Mouse (Mus musculus) liver, embryonic 13.5 days (tissue): ENCODE data around the gene Plxna4. TPM values are rescaled to one million over a fixed set of nuclear protein-coding genes. Genes with fewer than 3 reads are reported as not detected.

ENCODE experiments used
- ATAC-seq: fragments of 200-750 bp; cut with Nextera tagmentation; 2 replicates; pipeline ENCODE4 v1.8.0; 2017; ENCODE audit warnings: low read depth, mild to moderate bottlenecking, moderate number of reproducible peaks, moderate library complexity
- DNase-seq: peaks from one replicate; pipeline ENCODE4 v3.0.0; 2022
- H3K27ac ChIP-seq: fragments of 300-500 bp; sonication (generic); 2 replicates; pipeline ENCODE4 v1.5.1; 2015; ENCODE audit warnings: moderate library complexity, mild to moderate bottlenecking, inconsistent platforms
- H3K27me3 ChIP-seq: fragments of 300-500 bp; sonication (generic); 2 replicates; pipeline ENCODE4 v1.6.1; 2015; ENCODE audit warnings: mild to moderate bottlenecking, inconsistent platforms
- H3K36me3 ChIP-seq: fragments of 300-500 bp; sonication (generic); 2 replicates; pipeline ENCODE4 v1.6.1; 2015; ENCODE audit warnings: mild to moderate bottlenecking, inconsistent platforms
- H3K4me1 ChIP-seq: fragments of 300-500 bp; sonication (generic); replicated peaks from 2 replicates; pipeline ENCODE4 v1.6.1; 2015; ENCODE audit warnings: inconsistent platforms
- H3K4me2 ChIP-seq: fragments of 300-500 bp; sonication (generic); 2 replicates; pipeline ENCODE4 v1.6.1; 2015; ENCODE audit warnings: inconsistent platforms, mild to moderate bottlenecking, moderate library complexity
- H3K4me3 ChIP-seq: fragments of 300-500 bp; sonication (generic); replicated peaks from 2 replicates; pipeline ENCODE4 v1.5.1; 2015; ENCODE audit warnings: mild to moderate bottlenecking, inconsistent platforms
- H3K9ac ChIP-seq: fragments of 300-500 bp; sonication (generic); 2 replicates; pipeline ENCODE4 v1.6.1; 2015; ENCODE audit warnings: mild to moderate bottlenecking, inconsistent platforms
- H3K9me3 ChIP-seq: fragments of 300-500 bp; sonication (generic); replicated peaks from 2 replicates; pipeline ENCODE4 v1.6.1; 2016; ENCODE audit warnings: inconsistent platforms
- WGBS: fragments of 180-500 bp; shearing (Covaris S2); methylation state at CpG from one replicate; pipeline ENCODE4 v1.1.7; 2015; ENCODE audit not compliant: insufficient replicate concordance; 5-methylcytosine and 5-hydroxymethylcytosine counted together
- polyA plus RNA-seq: library from polyadenylated mRNA; unstranded; fragments of >200 nt; fragmentation: Nextera tagmentation; extraction: Ambion mirVana; gene quantifications from 2 replicates; pipeline ENCODE4 v1.2.1, GENCODE M21; 2015

Plxna4 gene
- polyA plus RNA-seq, 1 experiment from 2014 or later: 0.24 TPM

GRCm38 (mm10) chr6:32203389-32203788 lies 384.6 kb downstream of the Plxna4 start:
- no peak for ATAC-seq
- Histone ChIP-seq H3K9ac (no peak overlapping the region), H3K4me1 (no peaks in the 10 kb centered on the region), H3K4me3 (no peak overlapping the region), H3K27ac (no peak overlapping the region), H3K27me3 (no peaks in the 10 kb centered on the region), H3K9me3 (no peaks in the 10 kb centered on the region), H3K4me2 (no peak overlapping the region), H3K36me3 (no peaks in the 10 kb centered on the region)
- 39% methylated on average over 4 of the region's 4 CpGs for WGBS
- no peak for DNase-seq

- ATAC-seq (no peak), DNase-seq (no peak)
- no peaks in the 10 kb centered on the region for H3K9me3 ChIP-seq
- H3K4me2 ChIP-seq: no peak overlapping the region
- no peak overlapping the region for H3K4me3 ChIP-seq
- H3K4me1 ChIP-seq: no peaks in the 10 kb centered on the region
- H3K36me3 ChIP-seq: no peaks in the 10 kb centered on the region
- 22% methylated on average over 1 of the region's 1 CpGs for WGBS
- no peak overlapping the region for H3K9ac ChIP-seq
- no peak overlapping the region for H3K27ac ChIP-seq
- no peaks in the 10 kb centered on the region for H3K27me3 ChIP-seq
These were observed 385.3 kb downstream of the Plxna4 start for GRCm38 (mm10) chr6:32202664-32203192.

GRCm38 (mm10) chr6:32201506-32201905 lies 386.5 kb downstream of the Plxna4 start:
- Histone ChIP-seq H3K9me3 (no peaks in the 10 kb centered on the region), H3K27ac (no peak overlapping the region), H3K36me3 (no peaks in the 10 kb centered on the region), H3K9ac (no peak overlapping the region), H3K4me3 (no peak overlapping the region), H3K4me1 (no peaks in the 10 kb centered on the region), H3K27me3 (no peaks in the 10 kb centered on the region), H3K4me2 (no peak overlapping the region)
- no peak for ATAC-seq
- DNase-seq: no peak

- Histone ChIP-seq H3K4me3 (no peak overlapping the region), H3K4me2 (no peak overlapping the region), H3K9ac (no peak overlapping the region), H3K27me3 (no peaks in the 10 kb centered on the region), H3K27ac (no peak overlapping the region), H3K4me1 (no peaks in the 10 kb centered on the region), H3K36me3 (no peaks in the 10 kb centered on the region), H3K9me3 (no peaks in the 10 kb centered on the region)
- WGBS: 44% methylated on average over 2 of the region's 2 CpGs
- ATAC-seq: no peak
- DNase-seq: no peak
These were observed 388.4 kb downstream of the Plxna4 start for GRCm38 (mm10) chr6:32199616-32200015.

DNA sequence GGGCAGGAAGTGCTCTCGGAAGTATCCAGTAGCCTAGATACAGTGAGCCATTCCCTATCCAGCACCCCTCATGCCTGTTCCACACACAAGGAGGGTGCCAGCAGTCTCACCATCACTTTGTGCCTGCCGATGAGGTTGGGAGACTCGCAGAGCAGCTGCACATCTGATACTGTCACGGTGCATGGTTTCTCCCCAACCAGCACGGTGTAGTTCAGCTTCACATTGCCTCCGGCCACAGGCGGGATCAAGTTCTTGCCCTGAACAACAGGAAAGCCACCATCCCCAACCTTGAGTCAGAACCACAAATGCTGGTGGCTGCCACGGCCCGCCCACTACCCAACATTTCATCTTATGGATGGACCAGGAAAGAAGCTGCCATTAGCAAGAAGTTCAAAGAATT lies 391.1 kb downstream of the Plxna4 start:
- Histone ChIP-seq H3K27me3 (no peaks in the 10 kb centered on the region), H3K27ac (no peak overlapping the region), H3K9ac (no peak overlapping the region), H3K36me3 (no peaks in the 10 kb centered on the region), H3K9me3 (no peaks in the 10 kb centered on the region), H3K4me1 (no peaks in the 10 kb centered on the region), H3K4me3 (no peak overlapping the region), H3K4me2 (no peak overlapping the region)
- ATAC-seq (no peak), DNase-seq (no peak)
- WGBS: 55% methylated on average over 9 of the region's 9 CpGs

DNA sequence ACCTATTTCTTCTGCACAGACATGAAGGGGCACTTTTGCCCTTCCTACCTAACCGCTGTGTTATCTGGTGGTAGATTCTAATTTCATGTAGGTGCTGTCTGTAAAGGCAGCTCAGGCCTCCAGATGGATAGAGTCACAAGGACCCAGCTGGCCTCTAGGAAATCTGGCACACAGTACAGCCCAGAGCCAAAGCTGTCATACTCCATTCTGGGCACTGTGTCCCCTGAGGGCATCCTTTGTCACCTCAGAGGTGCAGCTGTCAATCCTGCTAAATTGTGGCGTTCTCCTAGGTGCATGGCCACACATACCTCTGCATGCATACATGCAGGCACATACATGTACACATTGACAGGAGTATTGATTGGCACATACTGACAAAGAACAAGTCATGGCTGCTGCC lies 394.9 kb downstream of the Plxna4 start:
- Histone ChIP-seq H3K9ac (no peak overlapping the region), H3K4me3 (no peak overlapping the region), H3K36me3 (no peaks in the 10 kb centered on the region), H3K27ac (no peak overlapping the region), H3K27me3 (no peaks in the 10 kb centered on the region), H3K9me3 (no peaks in the 10 kb centered on the region), H3K4me1 (no peaks in the 10 kb centered on the region), H3K4me2 (no peak overlapping the region)
- no peak for DNase-seq
- ATAC-seq: no peak
- 56% methylated on average over 2 of the region's 2 CpGs for WGBS

DNA sequence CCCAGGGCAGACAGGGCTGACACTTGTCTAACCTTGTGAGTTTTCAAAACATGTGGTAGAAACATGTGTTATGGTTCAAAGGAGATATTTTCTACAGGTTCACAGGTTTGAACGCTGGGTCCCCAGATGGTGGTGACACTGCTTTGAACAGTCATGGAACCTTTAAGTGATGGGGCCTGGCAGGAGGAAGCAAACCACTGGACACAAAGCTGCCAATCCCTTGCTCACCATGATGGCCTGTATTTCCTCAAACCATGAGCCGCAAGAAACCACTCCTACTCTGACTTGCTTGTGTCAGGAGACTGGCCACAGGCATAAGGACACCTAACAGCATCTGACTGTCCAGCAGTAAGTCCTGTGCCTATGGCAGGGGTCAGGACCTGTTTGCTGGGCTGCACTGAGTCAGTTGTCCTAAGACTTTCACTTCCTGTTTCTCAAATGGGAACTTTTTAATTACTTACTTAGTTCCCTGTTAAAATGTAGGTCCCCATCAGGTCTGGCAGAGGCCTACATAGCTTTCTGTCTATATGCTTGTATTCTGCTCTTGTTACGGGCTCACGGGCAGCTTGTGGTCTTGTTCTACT lies 403.5 kb downstream of the Plxna4 start:
- no peak for DNase-seq
- no peak for ATAC-seq
- H3K27ac ChIP-seq: no peak overlapping the region
- H3K4me2 ChIP-seq: no peak overlapping the region
- no peaks in the 10 kb centered on the region for H3K4me1 ChIP-seq
- 59% methylated on average over 4 of the region's 4 CpGs for WGBS
- no peaks in the 10 kb centered on the region for H3K27me3 ChIP-seq
- no peaks in the 10 kb centered on the region for H3K9me3 ChIP-seq
- H3K4me3 ChIP-seq: no peak overlapping the region
- H3K36me3 ChIP-seq: no peaks in the 10 kb centered on the region
- H3K9ac ChIP-seq: no peak overlapping the region

DNA sequence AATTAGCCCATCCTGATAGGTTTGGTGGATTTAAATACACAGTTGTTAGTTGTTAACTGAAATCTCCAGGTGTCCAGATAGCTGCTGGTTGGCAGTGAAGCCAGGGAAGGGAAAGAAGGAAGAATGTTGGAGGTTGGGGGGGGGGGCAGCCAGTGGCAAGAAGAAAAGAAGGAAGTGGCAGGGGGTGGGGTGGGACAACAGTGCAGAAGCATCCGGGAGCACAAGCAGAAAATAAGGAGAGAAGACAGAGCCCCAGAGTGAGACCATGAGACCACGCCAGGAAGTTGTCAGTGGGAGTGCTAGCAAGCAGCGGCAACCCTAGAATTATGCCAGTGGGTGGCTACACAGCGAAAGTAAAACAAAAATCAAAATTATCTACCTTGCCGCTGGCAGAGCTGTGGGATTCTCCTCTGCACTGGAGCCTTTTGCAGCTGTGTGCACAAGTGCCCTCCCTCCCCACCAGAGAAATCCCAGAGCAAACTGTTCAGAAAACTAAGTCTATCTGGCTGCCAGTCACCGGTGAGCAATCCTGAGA lies 404.3 kb downstream of the Plxna4 start:
- no peak overlapping the region for H3K4me2 ChIP-seq
- H3K4me1 ChIP-seq: no peaks in the 10 kb centered on the region
- WGBS: 49% methylated on average over 6 of the region's 6 CpGs
- DNase-seq: no peak
- H3K4me3 ChIP-seq: no peak overlapping the region
- H3K27me3 ChIP-seq: no peaks in the 10 kb centered on the region
- H3K9ac ChIP-seq: no peak overlapping the region
- no peak overlapping the region for H3K27ac ChIP-seq
- ATAC-seq: no peak
- no peaks in the 10 kb centered on the region for H3K36me3 ChIP-seq
- H3K9me3 ChIP-seq: no peaks in the 10 kb centered on the region

DNA sequence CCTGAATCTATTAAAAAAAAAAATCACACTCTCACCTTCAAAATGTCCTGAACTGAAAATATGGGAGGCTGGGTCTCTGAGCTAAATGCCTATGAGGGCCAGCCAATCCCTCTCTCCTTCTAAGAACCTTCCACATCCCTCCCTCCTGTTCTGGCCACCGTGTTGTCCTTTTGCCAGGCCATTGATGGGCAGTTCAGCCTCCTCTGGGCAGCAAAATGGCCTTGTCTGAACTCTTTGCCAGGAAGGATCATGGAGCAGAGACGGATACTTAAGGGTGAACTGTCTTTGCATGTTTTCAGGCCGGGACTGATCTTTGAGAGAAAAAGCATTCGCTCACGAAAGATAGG lies 408.0 kb downstream of the Plxna4 start:
- WGBS: 68% methylated on average over 5 of the region's 5 CpGs
- H3K9me3 ChIP-seq: no peaks in the 10 kb centered on the region
- DNase-seq: no peak
- H3K4me3 ChIP-seq: no peak overlapping the region
- no peak overlapping the region for H3K4me2 ChIP-seq
- no peak overlapping the region for H3K27ac ChIP-seq
- no peaks in the 10 kb centered on the region for H3K27me3 ChIP-seq
- no peak for ATAC-seq
- no peaks in the 10 kb centered on the region for H3K4me1 ChIP-seq
- no peaks in the 10 kb centered on the region for H3K36me3 ChIP-seq
- H3K9ac ChIP-seq: no peak overlapping the region

- H3K27ac ChIP-seq: no peak overlapping the region
- no peaks in the 10 kb centered on the region for H3K36me3 ChIP-seq
- H3K9me3 ChIP-seq: no peaks in the 10 kb centered on the region
- no peak for DNase-seq
- no peak overlapping the region for H3K4me2 ChIP-seq
- no peak overlapping the region for H3K4me3 ChIP-seq
- H3K9ac ChIP-seq: no peak overlapping the region
- H3K4me1 ChIP-seq: no peaks in the 10 kb centered on the region
- no peaks in the 10 kb centered on the region for H3K27me3 ChIP-seq
- WGBS: 92% methylated on average over 2 of the region's 2 CpGs
- ATAC-seq: no peak
These were observed 408.5 kb downstream of the Plxna4 start for GRCm38 (mm10) chr6:32179346-32180011.

DNA sequence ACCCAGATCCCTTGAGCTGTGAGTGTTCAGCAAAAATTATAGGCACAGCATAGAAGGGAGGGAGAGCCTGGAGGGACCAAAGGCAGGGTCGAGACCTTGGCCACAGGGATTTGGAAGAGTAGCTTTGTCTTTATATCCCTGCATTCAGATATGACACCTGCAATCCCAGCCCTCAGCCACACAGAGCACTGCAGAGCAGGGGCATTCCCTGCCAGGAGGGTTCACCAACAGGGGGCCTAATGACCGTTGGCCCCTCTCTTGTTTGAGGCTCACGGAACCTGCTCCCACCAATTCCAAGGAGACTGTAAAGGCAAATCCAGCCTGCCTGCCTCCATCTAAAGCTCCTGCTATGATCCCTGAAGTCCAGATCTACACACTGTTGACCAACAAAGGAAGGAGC lies 410.1 kb downstream of the Plxna4 start:
- 64% methylated on average over 3 of the region's 3 CpGs for WGBS
- no peak overlapping the region for H3K9ac ChIP-seq
- no peak overlapping the region for H3K4me3 ChIP-seq
- DNase-seq (no peak), ATAC-seq (no peak)
- no peaks in the 10 kb centered on the region for H3K4me1 ChIP-seq
- H3K36me3 ChIP-seq: no peaks in the 10 kb centered on the region
- no peaks in the 10 kb centered on the region for H3K27me3 ChIP-seq
- no peak overlapping the region for H3K27ac ChIP-seq
- H3K9me3 ChIP-seq: no peaks in the 10 kb centered on the region
- no peak overlapping the region for H3K4me2 ChIP-seq

- no peaks in the 10 kb centered on the region for H3K27me3 ChIP-seq
- DNase-seq (no peak), ATAC-seq (no peak)
- no peaks in the 10 kb centered on the region for H3K9me3 ChIP-seq
- H3K4me1 ChIP-seq: 0 out of 2 replicates have a peak, but pooled peaks cover 3% of the 10 kb centered on the region
- H3K4me2 ChIP-seq: no peak overlapping the region
- H3K9ac ChIP-seq: no peak overlapping the region
- WGBS: 48% methylated on average over 1 of the region's 1 CpGs
- H3K36me3 ChIP-seq: no peaks in the 10 kb centered on the region
- no peak overlapping the region for H3K27ac ChIP-seq
- H3K4me3 ChIP-seq: no peak overlapping the region
These were observed 420.3 kb downstream of the Plxna4 start for GRCm38 (mm10) chr6:32167725-32168124.
